Mouse (Mus musculus): ENCODE results near the gene Cyp26b1. TPM values are rescaled to one million over a fixed set of nuclear protein-coding genes. Genes with fewer than 3 reads are reported as not detected.

Gene Cyp26b1
- polyA plus RNA-seq, 1 experiment, result 6.6 TPM

DNA sequence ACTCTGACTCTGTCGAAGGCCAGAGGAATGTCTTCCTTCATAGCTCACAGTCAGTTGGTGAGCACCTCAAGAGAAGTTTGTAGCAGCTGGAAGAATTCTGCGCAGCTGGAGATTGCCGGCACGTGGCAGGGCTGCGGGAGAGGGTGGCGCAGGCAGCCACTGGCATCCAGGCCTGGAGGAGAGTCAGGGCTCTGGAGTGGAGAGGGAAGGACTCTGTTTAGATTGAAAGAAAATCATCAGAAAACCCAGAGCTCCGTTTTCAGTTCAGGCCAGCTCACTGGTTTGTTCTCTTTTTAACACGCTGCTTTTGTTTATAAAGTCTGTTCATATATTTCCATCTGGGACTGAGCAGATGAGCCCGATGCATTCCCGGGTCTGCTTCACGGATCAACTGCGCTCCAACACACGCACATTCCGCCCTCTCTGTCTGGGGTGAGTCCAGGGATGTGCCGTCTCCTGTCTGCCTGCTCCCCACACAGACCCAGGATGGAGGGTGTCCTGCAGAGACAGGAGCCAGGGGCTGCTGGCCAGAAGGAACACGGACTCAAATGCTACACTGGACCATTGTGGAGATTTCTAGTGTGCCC lies 56.0 kb downstream of the Cyp26b1 start:
- no peaks in the 10 kb centered on the region for H3K27me3 ChIP-seq (ENCODE audit: control insufficient read depth, insufficient read depth, low read length)
- H3K27ac ChIP-seq (ENCODE audit: control insufficient read depth, insufficient read depth, low read length), result no peak overlapping the region
- no peaks in the 10 kb centered on the region for H3K4me1 ChIP-seq (replicated peaks; ENCODE audit: control insufficient read depth, insufficient read depth, low read length)
- 90% methylated on average over 16 of the region's 16 CpGs for WGBS
- DNase-seq, result no peak
- H3K4me3 ChIP-seq (ENCODE audit: control insufficient read depth, insufficient read depth, low read length), result no peak overlapping the region
- TF ChIP-seq POLR2A (IDR thresholded peaks at IDR 0.05; ENCODE audit: control insufficient read depth, extremely low read depth, insufficient read depth, low read length, poor library complexity) (no peak), CTCF (IDR thresholded peaks at IDR 0.05; ENCODE audit: borderline replicate concordance, control insufficient read depth, extremely low read depth, insufficient read depth, low read length, poor library complexity) (no peak)
- H3K36me3 ChIP-seq (ENCODE audit: control insufficient read depth, insufficient read depth, low read length), result no peaks in the 10 kb centered on the region

GRCm38 (mm10) chr6:84534944-84535343 lies 58.8 kb downstream of the Cyp26b1 start:
- H3K4me1 ChIP-seq (replicated peaks; ENCODE audit: control insufficient read depth, insufficient read depth, low read length), result no peaks in the 10 kb centered on the region
- H3K4me3 ChIP-seq (ENCODE audit: control insufficient read depth, insufficient read depth, low read length), result no peak overlapping the region
- no peak for DNase-seq
- no peaks in the 10 kb centered on the region for H3K36me3 ChIP-seq (ENCODE audit: control insufficient read depth, insufficient read depth, low read length)
- no peak for TF ChIP-seq CTCF (IDR thresholded peaks at IDR 0.05; ENCODE audit: borderline replicate concordance, control insufficient read depth, extremely low read depth, insufficient read depth, low read length, poor library complexity)
- TF ChIP-seq POLR2A (IDR thresholded peaks at IDR 0.05; ENCODE audit: control insufficient read depth, extremely low read depth, insufficient read depth, low read length, poor library complexity), result no peak
- WGBS, result 80% methylated on average over 3 of the region's 3 CpGs
- no peaks in the 10 kb centered on the region for H3K27me3 ChIP-seq (ENCODE audit: control insufficient read depth, insufficient read depth, low read length)
- no peak overlapping the region for H3K27ac ChIP-seq (ENCODE audit: control insufficient read depth, insufficient read depth, low read length)

DNA sequence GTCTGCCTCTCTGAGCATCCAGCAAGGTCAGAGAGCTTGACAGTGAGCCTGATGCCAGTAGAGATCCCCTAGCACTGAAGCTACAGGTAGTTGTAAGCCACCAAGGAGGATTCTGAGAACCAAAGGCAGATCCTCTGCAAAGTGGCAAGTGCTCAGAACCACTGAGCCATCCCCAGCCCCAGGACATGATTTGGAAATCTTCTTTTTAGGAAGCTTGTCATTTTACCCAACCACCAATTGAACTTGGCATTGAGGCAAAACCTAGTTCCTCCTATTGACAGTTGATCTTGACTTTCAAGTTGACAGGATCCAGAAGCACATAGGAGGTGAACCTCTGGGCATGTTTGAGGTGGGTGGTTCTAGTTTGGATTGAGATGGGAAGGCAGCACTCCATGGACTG lies 63.8 kb downstream of the Cyp26b1 start:
- TF ChIP-seq POLR2A (IDR thresholded peaks at IDR 0.05; ENCODE audit: control insufficient read depth, extremely low read depth, insufficient read depth, low read length, poor library complexity) (no peak), CTCF (IDR thresholded peaks at IDR 0.05; ENCODE audit: borderline replicate concordance, control insufficient read depth, extremely low read depth, insufficient read depth, low read length, poor library complexity) (no peak)
- Histone ChIP-seq H3K27me3 (ENCODE audit: control insufficient read depth, insufficient read depth, low read length) (no peaks in the 10 kb centered on the region), H3K4me3 (ENCODE audit: control insufficient read depth, insufficient read depth, low read length) (no peak overlapping the region), H3K4me1 (replicated peaks; ENCODE audit: control insufficient read depth, insufficient read depth, low read length) (no peaks in the 10 kb centered on the region), H3K36me3 (ENCODE audit: control insufficient read depth, insufficient read depth, low read length) (no peaks in the 10 kb centered on the region), H3K27ac (ENCODE audit: control insufficient read depth, insufficient read depth, low read length) (no peak overlapping the region)
- no peak for DNase-seq

- H3K4me1 ChIP-seq (replicated peaks; ENCODE audit: control insufficient read depth, insufficient read depth, low read length), result no peaks in the 10 kb centered on the region
- H3K27ac ChIP-seq (ENCODE audit: control insufficient read depth, insufficient read depth, low read length), result no peak overlapping the region
- no peak overlapping the region for H3K4me3 ChIP-seq (ENCODE audit: control insufficient read depth, insufficient read depth, low read length)
- no peak for TF ChIP-seq POLR2A (IDR thresholded peaks at IDR 0.05; ENCODE audit: control insufficient read depth, extremely low read depth, insufficient read depth, low read length, poor library complexity)
- H3K27me3 ChIP-seq (ENCODE audit: control insufficient read depth, insufficient read depth, low read length), result no peaks in the 10 kb centered on the region
- DNase-seq, result no peak
- H3K36me3 ChIP-seq (ENCODE audit: control insufficient read depth, insufficient read depth, low read length), result no peaks in the 10 kb centered on the region
- WGBS, result 20% methylated on average over 7 of the region's 7 CpGs
Observed at GRCm38 (mm10) chr6:84524901-84525601, 68.7 kb downstream of the Cyp26b1 start.

All from thymus, adult 2 months (tissue).